Mouse (Mus musculus): ENCODE results near the gene Ctnnd2.

Gene Ctnnd2

GRCm38 (mm10) chr15:30387244-30387643 lies 214.9 kb downstream of the Ctnnd2 start:
- no peak for DNase-seq (ENCODE audit: low spot score)

DNA sequence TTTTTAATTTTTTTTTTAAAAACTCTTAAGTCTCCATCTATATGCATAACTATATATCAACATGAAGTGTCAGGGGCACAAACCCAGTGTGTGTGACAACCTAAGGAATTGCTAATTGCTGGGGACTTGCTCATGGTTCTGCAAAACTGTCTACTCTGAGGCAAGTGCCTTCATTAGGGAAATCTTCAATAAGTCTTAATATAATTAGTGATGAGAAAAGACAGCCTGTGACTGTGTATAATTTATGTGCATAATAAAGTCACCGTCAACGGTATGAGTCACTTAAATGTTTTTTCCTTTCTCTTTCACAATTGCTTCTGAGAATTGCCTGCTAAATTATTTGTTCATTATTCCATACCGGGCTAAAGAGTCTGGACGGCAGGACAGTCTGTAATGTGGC lies 228.7 kb downstream of the Ctnnd2 start:
- DNase-seq (ENCODE audit: low spot score): no peak

GRCm38 (mm10) chr15:30406254-30406653 lies 233.9 kb downstream of the Ctnnd2 start:
- no peak for DNase-seq (ENCODE audit: low spot score)

- no peak for DNase-seq (ENCODE audit: low spot score)
Measured at GRCm38 (mm10) chr15:30423146-30423545, 250.8 kb downstream of the Ctnnd2 start.

- DNase-seq (ENCODE audit: low spot score): peak; percentile 24
Measured at GRCm38 (mm10) chr15:30424290-30424689, 251.9 kb downstream of the Ctnnd2 start.

GRCm38 (mm10) chr15:30427342-30427741 lies 254.9 kb downstream of the Ctnnd2 start:
- DNase-seq (ENCODE audit: low spot score): peak; percentile 27

DNA sequence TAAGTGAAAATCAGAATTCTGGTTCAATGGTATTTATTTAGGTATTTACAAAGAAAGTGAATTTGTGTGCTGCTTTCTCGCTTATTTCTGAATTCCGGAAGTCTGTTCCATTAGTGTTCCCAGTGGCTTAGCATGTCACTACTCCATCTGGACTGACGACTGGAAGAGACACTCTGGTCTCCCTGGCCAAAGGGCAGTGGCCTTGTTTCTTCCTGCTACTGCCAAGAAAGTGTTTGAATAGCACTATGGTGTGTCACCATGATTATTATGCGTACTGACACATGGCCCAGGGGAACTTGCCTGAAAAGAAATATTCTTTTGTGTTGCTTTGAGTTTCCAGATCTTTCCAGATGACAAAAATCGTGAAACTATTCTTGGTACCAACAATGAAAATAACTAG lies 266.7 kb downstream of the Ctnnd2 start:
- DNase-seq (ENCODE audit: low spot score): no peak

DNA sequence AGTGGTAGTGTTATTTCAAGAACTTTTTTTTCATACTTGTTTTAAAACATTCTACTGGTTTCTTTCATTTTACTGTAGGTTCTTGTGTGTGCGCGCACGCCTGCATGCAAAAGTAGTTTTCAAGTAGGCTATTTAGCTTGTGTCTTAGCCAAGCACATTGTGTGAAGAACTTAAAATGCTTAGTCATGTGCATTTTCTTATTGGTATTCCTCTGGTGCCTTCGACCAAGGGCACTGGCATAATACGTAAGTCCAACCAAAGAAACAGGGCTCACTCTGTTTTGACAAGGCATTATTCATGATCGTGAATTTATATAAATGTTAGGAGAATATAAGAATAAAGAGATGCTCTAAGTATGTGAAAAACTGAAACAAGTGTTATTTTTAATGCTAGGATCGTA lies 278.4 kb downstream of the Ctnnd2 start:
- no peak for DNase-seq (ENCODE audit: low spot score)

- DNase-seq (ENCODE audit: low spot score): no peak
Measured at GRCm38 (mm10) chr15:30451921-30452320, 279.5 kb downstream of the Ctnnd2 start.

GRCm38 (mm10) chr15:30457541-30458250 lies 285.3 kb downstream of the Ctnnd2 start:
- peak; percentile 20 for DNase-seq (ENCODE audit: low spot score)

- DNase-seq (ENCODE audit: low spot score): no peak
Measured at GRCm38 (mm10) chr15:30458671-30459070, 286.3 kb downstream of the Ctnnd2 start.

DNA sequence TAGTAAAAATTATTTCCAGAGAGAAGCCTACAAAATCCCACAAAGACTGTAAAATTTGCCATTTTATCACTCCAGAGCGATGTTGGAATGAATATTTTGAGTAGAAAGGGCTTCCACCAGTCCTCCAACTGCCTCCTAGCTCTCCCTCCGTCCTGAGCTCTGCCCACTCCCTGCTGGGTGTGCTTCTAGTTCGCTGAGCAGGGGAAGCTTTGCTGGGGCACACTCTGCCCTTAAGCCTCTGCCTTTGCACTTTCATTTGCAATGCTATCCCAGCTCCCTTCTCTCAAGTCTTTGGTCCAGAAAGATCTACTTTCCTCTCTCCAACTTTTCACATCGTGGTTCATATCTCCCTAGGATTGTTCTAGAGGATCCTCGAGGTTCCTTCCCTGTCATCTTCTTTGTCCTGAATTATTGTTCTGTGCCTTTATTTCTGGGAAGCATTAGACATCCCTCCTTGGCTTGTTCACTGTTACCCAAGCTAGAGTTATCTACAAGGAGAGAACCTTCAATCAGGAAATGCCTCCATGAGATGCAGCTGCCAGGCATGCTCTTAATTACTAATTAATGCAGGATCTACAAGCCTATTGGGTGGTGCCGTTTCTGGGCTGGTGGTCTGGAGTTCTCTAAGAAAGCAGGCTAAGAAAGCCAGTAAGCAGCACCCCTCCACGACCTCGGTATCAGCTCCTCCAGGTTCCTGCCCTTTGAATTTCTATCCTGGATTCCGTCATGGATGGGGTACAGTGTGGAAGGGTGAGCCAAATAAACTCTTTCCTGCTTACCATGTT lies 288.1 kb downstream of the Ctnnd2 start:
- DNase-seq (ENCODE audit: low spot score): no peak

DNA sequence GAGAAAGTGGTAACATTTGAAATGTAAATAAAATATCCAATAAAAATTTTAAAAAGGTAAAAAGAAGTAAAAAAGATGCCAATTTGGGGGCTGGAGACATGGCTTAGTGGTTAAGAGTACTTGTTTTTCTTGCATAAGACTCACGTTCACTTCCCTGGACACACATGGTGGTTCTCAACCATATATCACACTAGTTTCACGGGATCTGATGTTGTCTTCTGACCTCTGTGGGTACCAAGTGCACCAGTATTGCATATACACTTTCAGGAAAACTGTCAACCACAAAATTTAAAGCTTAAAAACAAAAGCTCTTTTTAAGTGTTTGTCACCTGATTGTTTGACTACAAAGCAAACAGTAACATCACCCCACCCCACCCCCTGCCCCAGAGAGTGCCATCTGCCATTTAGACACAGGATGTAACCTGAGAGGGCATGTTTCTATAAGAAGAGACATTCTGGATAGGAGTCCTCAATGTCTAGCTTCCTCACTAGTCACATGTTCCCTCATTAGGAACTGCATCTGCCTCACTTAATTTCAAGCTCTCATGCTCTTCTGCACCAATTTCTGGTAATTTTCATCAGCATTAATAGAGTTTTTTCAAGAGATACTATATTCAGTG lies 290.5 kb downstream of the Ctnnd2 start:
- DNase-seq (ENCODE audit: low spot score): no peak

GRCm38 (mm10) chr15:30463471-30464047 lies 291.2 kb downstream of the Ctnnd2 start:
- no peak for DNase-seq (ENCODE audit: low spot score)

- DNase-seq (ENCODE audit: low spot score): no peak
Measured at GRCm38 (mm10) chr15:30466950-30467543, 294.7 kb downstream of the Ctnnd2 start.

- DNase-seq (ENCODE audit: low spot score): no peak
Measured at GRCm38 (mm10) chr15:30468773-30469172, 296.4 kb downstream of the Ctnnd2 start.

- DNase-seq (ENCODE audit: low spot score): no peak
Measured at GRCm38 (mm10) chr15:30471280-30471966, 299.0 kb downstream of the Ctnnd2 start.

GRCm38 (mm10) chr15:30480676-30481075 lies 308.3 kb downstream of the Ctnnd2 start:
- no peak for DNase-seq (ENCODE audit: low spot score)

- no peak for DNase-seq (ENCODE audit: low spot score)
Measured at GRCm38 (mm10) chr15:30506476-30506875, 334.1 kb downstream of the Ctnnd2 start.

- DNase-seq (ENCODE audit: low spot score): no peak
Measured at GRCm38 (mm10) chr15:30512467-30512866, 340.1 kb downstream of the Ctnnd2 start.

DNA sequence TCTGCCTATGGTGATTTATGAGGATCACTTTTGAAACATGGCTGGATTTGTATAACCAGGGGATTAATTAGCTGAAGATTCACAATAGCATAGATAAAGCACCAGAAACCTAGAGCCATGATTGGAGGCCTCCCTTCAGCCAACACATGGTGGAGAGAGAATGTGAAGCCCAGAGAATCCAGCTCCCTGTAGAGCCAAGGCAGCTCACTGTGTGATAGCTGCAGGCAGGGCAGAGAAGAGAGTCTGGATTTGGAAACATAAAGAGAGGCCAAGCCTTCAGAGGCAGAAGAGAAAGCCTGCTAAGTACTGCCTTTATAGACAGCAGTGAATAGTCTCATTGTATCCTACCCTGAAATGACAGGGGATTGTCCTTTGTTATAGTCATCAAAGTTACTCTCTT lies 340.7 kb downstream of the Ctnnd2 start:
- no peak for DNase-seq (ENCODE audit: low spot score)

GRCm38 (mm10) chr15:30515425-30515824 lies 343.0 kb downstream of the Ctnnd2 start:
- DNase-seq (ENCODE audit: low spot score): no peak
